24 mouse cellular contexts compared by ENCODE assay signal in genomic region chr16:95617720-95618119, GRCm38 (mm10). TPM values are rescaled to one million over a fixed set of nuclear protein-coding genes. Genes with fewer than 3 reads are reported as not detected.
DNase-seq lines count a peak whose midpoint lies in the region; ATAC-seq and TF ChIP-seq lines count a peak whose summit lies in the region.
"Had no signal": no experiment of that assay in that cellular context is flagged by ENCODE, and none has a peak within 500 bp of the region (broad histone marks: within the 10 kb centered on the region; RNA-seq: fewer than 3 reads in every experiment).

No protein-coding gene starts in this region.

- peaks cover 31% of the 10 kb centered on the region for H3K4me1 ChIP-seq in limb, embryonic 13.5 days
- H3K4me1 ChIP-seq in limb, embryonic 10.5 days, result peaks cover 23% of the 10 kb centered on the region
- no peaks in the 10 kb centered on the region for H3K4me1 ChIP-seq in stomach, postnatal 0 days (replicated peaks; ENCODE audit: control insufficient read depth, insufficient read depth)
- H3K4me1 ChIP-seq: forebrain, embryonic 13.5 days; heart, embryonic 12.5 days; midbrain, embryonic 12.5 days had no signal

- no peak for TF ChIP-seq EP300 in stomach, postnatal 0 days (optimal IDR thresholded peaks at IDR 0.05)

- TF ChIP-seq CTCF in stomach, postnatal 0 days (IDR thresholded peaks at IDR 0.05; ENCODE audit: low read depth), result no peak

- H3K27ac ChIP-seq in limb, embryonic 13.5 days, result peak overlapping the region; percentile 10; the same call in 1 of the 2 replicates
- no peak overlapping the region for H3K27ac ChIP-seq in limb, embryonic 10.5 days
- no peak overlapping the region for H3K27ac ChIP-seq in stomach, postnatal 0 days (replicated peaks)
- H3K27ac ChIP-seq: forebrain, embryonic 13.5 days; hindbrain, embryonic 14.5 days; liver, embryonic 14.5 days; midbrain, embryonic 12.5 days had no signal

- no peaks in the 10 kb centered on the region for H3K36me3 ChIP-seq in limb, embryonic 13.5 days
- no peaks in the 10 kb centered on the region for H3K36me3 ChIP-seq in limb, embryonic 10.5 days
- H3K36me3 ChIP-seq in stomach, postnatal 0 days (ENCODE audit: control insufficient read depth, insufficient read depth, low read length), result no peaks in the 10 kb centered on the region
- H3K36me3 ChIP-seq: G1E; heart, embryonic 12.5 days; midbrain, embryonic 12.5 days had no signal

- peak overlapping the region; percentile 42 for H3K4me2 ChIP-seq in limb, embryonic 13.5 days (replicated peaks)
- H3K4me2 ChIP-seq in stomach, postnatal 0 days (replicated peaks; ENCODE audit: low read depth), result peak overlapping the region; percentile 1; the same call in 1 of the 2 replicates
- H3K4me2 ChIP-seq: forebrain, embryonic 13.5 days; heart, embryonic 12.5 days; hindbrain, embryonic 14.5 days; midbrain, embryonic 12.5 days had no signal

- no peak for ATAC-seq in limb, embryonic 13.5 days (ENCODE audit: low FRiP score, low read depth)
- no peak for ATAC-seq in stomach, postnatal 0 days (ENCODE audit: low FRiP score, low TSS enrichment)
- no peak for ATAC-seq in monocyte, adult 5-6 weeks (replicated peaks; ENCODE audit: insufficient number of reproducible peaks, low FRiP score, low TSS enrichment, poor library complexity, severe bottlenecking)
- ATAC-seq: forebrain, embryonic 13.5 days; inflammation-experienced regulatory T-cells, adult 6 months had no signal

- no peak overlapping the region for H3K9ac ChIP-seq in limb, embryonic 13.5 days
- H3K9ac ChIP-seq in stomach, postnatal 0 days (ENCODE audit: low read length), result no peak overlapping the region
- H3K9ac ChIP-seq: forebrain, embryonic 13.5 days; heart, embryonic 12.5 days; hindbrain, embryonic 14.5 days; liver, embryonic 14.5 days; midbrain, embryonic 12.5 days had no signal

- no peaks in the 10 kb centered on the region for H3K9me3 ChIP-seq in limb, embryonic 13.5 days
- no peaks in the 10 kb centered on the region for H3K9me3 ChIP-seq in limb, embryonic 10.5 days (replicated peaks)
- H3K9me3 ChIP-seq in stomach, postnatal 0 days (ENCODE audit: control insufficient read depth, low read length), result no peaks in the 10 kb centered on the region
- H3K9me3 ChIP-seq: forebrain, embryonic 13.5 days; G1E; heart, embryonic 12.5 days; midbrain, embryonic 12.5 days had no signal

- DNase-seq in limb, embryonic 10.5 days (ENCODE audit: low spot score), result no peak
- DNase-seq in ES-CJ7 (ENCODE audit: low read depth, low spot score) (peak; percentile 19), ZHBTc4 (ENCODE audit: low read depth, low spot score) (peak; percentile 53)
- DNase-seq in stomach, postnatal 0 days (ENCODE audit: low spot score), result no peak
- DNase-seq: adrenal gland, postnatal 25 days; B cell, adult 2 months; embryo, embryonic 11 days; gastrocnemius, postnatal 25 days; heart, adult 18-20 months; heart, postnatal 10 days; kidney, adult 8-10 months; kidney, postnatal 10 days; layer of hippocampus, postnatal 36 days; lung, postnatal 4 days had no signal

- no peak overlapping the region for H3K4me3 ChIP-seq in limb, embryonic 13.5 days
- H3K4me3 ChIP-seq in limb, embryonic 10.5 days, result no peak overlapping the region
- H3K4me3 ChIP-seq in stomach, postnatal 0 days (ENCODE audit: low read depth, low read length), result no peak overlapping the region
- H3K4me3 ChIP-seq: forebrain, embryonic 13.5 days; heart, embryonic 12.5 days; megakaryocyte, embryonic 14.5 days; midbrain, embryonic 12.5 days had no signal

- 30% methylated on average over 6 of the region's 6 CpGs for WGBS in limb, embryonic 13.5 days
- 37% methylated on average over 6 of the region's 6 CpGs for WGBS in limb, embryonic 10.5 days
- 36% methylated on average over 6 of the region's 6 CpGs for WGBS in stomach, postnatal 0 days

- H3K27me3 ChIP-seq in limb, embryonic 13.5 days, result no peaks in the 10 kb centered on the region
- H3K27me3 ChIP-seq in limb, embryonic 10.5 days (ENCODE audit: low read depth, poor library complexity, severe bottlenecking), result no peaks in the 10 kb centered on the region
- H3K27me3 ChIP-seq in stomach, postnatal 0 days (ENCODE audit: control insufficient read depth, insufficient read depth, low read length), result no peaks in the 10 kb centered on the region
- H3K27me3 ChIP-seq: forebrain, embryonic 13.5 days; heart, embryonic 12.5 days; midbrain, embryonic 12.5 days had no signal

RNA-seq across cellular contexts. Expression of gene Erg, which starts 31.3 kb away (rescaled TPM):
- 27.7 and 33.0 TPM in 2 replicates for polyA plus RNA-seq in limb, embryonic 13.5 days (2015; fragmentation: Nextera tagmentation; extraction: Ambion mirVana)
- polyA plus RNA-seq in limb, embryonic 10.5 days (2016; fragmentation: Nextera tagmentation; extraction: Ambion mirVana), result 6.1 and 6.8 TPM in 2 replicates
- 1.3 and 2.1 TPM in 2 replicates for polyA plus RNA-seq in stomach, postnatal 0 days (2015; fragmentation: Nextera tagmentation; extraction: Ambion mirVana)
- 1.1 TPM in 1 of 3 replicates, not detected in the others for total RNA-seq in monocyte, adult 5-6 weeks (2017)
- polyA plus RNA-seq: inflammation-experienced regulatory T-cells, adult 6 months had no signal

Comparison
In these comparisons a context has a peak if more than half of its experiments do, and no peak if none do; other contexts are left out.
1. DNase-seq: peak in ES-CJ7 (single experiment) and ZHBTc4 (single experiment); none in limb, embryonic 10.5 days (single experiment) and stomach, postnatal 0 days (single experiment).